Mouse (Mus musculus): ENCODE measurements at regions not wholly inside any gene's neighbourhood (a gene's known extent, or its start where the extent isn't known, plus 50 kb on each side); places are given as distances from the start of the nearest gene placed in this dataset.

DNA sequence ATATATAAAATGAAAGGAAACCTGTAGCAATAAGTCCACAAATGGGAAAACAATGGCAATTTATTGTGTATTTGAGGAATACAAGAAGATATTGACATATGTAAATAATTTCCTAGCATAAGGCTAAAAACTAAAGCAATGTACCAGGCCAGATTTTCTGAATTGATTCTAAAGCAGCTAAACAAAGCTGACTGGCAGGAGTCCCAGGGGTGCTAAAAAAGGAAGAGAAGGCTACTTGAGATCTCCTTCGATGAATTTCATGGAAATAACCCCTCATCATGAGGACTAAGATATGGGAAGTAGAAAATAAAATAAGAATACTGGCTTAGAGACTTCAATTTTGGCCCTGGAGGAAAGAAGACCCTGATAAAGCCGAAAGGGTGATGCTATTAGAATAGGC lies 630.4 kb upstream of the Reg3g start:
- peak; percentile 3 to 10 for DNase-seq (ENCODE audit: low spot score in 2 of 2)

DNA sequence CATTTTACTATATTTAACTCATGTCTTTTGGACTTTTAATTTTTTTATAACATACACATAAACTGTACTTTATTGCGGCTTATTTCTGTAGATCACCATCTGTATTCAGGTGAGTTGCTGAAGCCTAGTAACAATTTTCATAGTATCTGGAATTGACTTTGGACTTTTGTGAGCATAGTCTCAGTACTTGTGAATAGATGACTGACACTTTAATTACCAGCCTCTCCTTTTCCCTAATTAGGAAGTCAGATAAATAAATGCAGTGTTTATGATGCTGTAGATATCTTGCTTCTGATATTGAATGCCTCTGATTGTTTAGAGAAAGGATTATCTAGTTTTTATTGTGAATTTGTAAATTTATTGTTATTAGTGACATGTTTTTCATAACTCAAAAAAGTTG lies 588.9 kb upstream of the Reg3g start:
- no peak for DNase-seq (ENCODE audit: low spot score in 2 of 2)

Data from frontal cortex, postnatal 36 days (tissue).